Comparison of ENCODE assay signal across 8 mouse cellular contexts in genomic region chr6:39286053-39286731, GRCm38 (mm10).
DNase-seq lines count a peak whose midpoint lies in the region; ATAC-seq lines count a peak whose summit lies in the region.

No protein-coding gene starts in this region.

- no peak overlapping the region for H3K4me2 ChIP-seq in liver, embryonic 13.5 days

- H3K4me1 ChIP-seq in heart, embryonic 10.5 days, result peaks cover 30% of the 10 kb centered on the region
- H3K4me1 ChIP-seq in liver, embryonic 13.5 days (replicated peaks), result no peaks in the 10 kb centered on the region

- WGBS in heart, embryonic 10.5 days, result 30% methylated on average over 6 of the region's 9 CpGs
- WGBS in liver, embryonic 13.5 days (ENCODE audit: insufficient replicate concordance), result 26% methylated on average over 6 of the region's 9 CpGs

- peak; percentile 45 for ATAC-seq in liver, embryonic 13.5 days (ENCODE audit: low read depth)

- peak overlapping the region; percentile 13; the same call in 1 of the 2 replicates for H3K27ac ChIP-seq in heart, embryonic 10.5 days
- no peak overlapping the region for H3K27ac ChIP-seq in liver, embryonic 13.5 days

- no peak overlapping the region for H3K9ac ChIP-seq in liver, embryonic 13.5 days

- no peaks in the 10 kb centered on the region for H3K27me3 ChIP-seq in heart, embryonic 10.5 days (ENCODE audit: insufficient read depth, poor library complexity, severe bottlenecking)
- H3K27me3 ChIP-seq in liver, embryonic 13.5 days, result no peaks in the 10 kb centered on the region

- no peak overlapping the region for H3K4me3 ChIP-seq in heart, embryonic 10.5 days
- no peak overlapping the region for H3K4me3 ChIP-seq in liver, embryonic 13.5 days (replicated peaks)

- no peaks in the 10 kb centered on the region for H3K9me3 ChIP-seq in heart, embryonic 10.5 days
- no peaks in the 10 kb centered on the region for H3K9me3 ChIP-seq in liver, embryonic 13.5 days (replicated peaks)

- no peak for DNase-seq in heart, embryonic 10.5 days (ENCODE audit: low spot score)
- DNase-seq in heart, adult 8-10 months (ENCODE audit: low spot score), result no peak
- peak; percentile 61 for DNase-seq in adrenal gland, postnatal 10 days
- peak; percentile 71 for DNase-seq in forelimb bud, embryonic 11.5 days (ENCODE audit: low read depth, low spot score)
- no peak for DNase-seq in liver, embryonic 13.5 days
- DNase-seq in right cerebral cortex, postnatal 36 days (ENCODE audit: low spot score in 2 of 2), result no peak
- no peak for DNase-seq in urinary bladder, adult 18-20 months (ENCODE audit: low spot score in 2 of 2)
- DNase-seq in left cerebral cortex, adult 11 months (ENCODE audit: low spot score), result no peak

- H3K36me3 ChIP-seq in heart, embryonic 10.5 days, result no peaks in the 10 kb centered on the region; the same call in 1 of the 2 replicates
- no peaks in the 10 kb centered on the region for H3K36me3 ChIP-seq in liver, embryonic 13.5 days

Comparison
In these comparisons a context has a peak if more than half of its experiments do, and no peak if none do; other contexts are left out.
1. DNase-seq: peak in adrenal gland, postnatal 10 days (single experiment) and forelimb bud, embryonic 11.5 days (single experiment); none in heart, embryonic 10.5 days (single experiment), heart, adult 8-10 months (single experiment), liver, embryonic 13.5 days (single experiment), right cerebral cortex, postnatal 36 days (0 of 2), urinary bladder, adult 18-20 months (0 of 2) and left cerebral cortex, adult 11 months (single experiment).